Mouse (Mus musculus) 3134 (cell line): ENCODE data around the gene Hint1.
"Not testable (repeated sequence)": the region's sequence is repeated elsewhere in the genome, so short reads cannot be mapped to it uniquely, and the experiment has no call there.

ENCODE experiments used
- DNase-seq: peaks from one replicate; pipeline ENCODE4 v3.0.0-alpha.2; 2011; ENCODE audit warnings: low spot score; ENCODE audit not compliant: insufficient read length; ENCODE audit errors: extremely low read depth

The Hint1 gene

GRCm38 (mm10) chr11:54866119-54867048, at the start of gene Hint1:
Gene Hint1 (plus strand): TSS chr11:54866383.
- DNase-seq, result peak; percentile 96

GRCm38 (mm10) chr11:54817449-54817848, 48.7 kb upstream of the Hint1 start:
- no peak for DNase-seq

GRCm38 (mm10) chr11:54819489-54819888, 46.7 kb upstream of the Hint1 start:
- no peak for DNase-seq

- DNase-seq, result no peak
Observed at GRCm38 (mm10) chr11:54823467-54823866, 42.7 kb upstream of the Hint1 start.

GRCm38 (mm10) chr11:54825774-54826173, 40.4 kb upstream of the Hint1 start:
- no peak for DNase-seq

DNA sequence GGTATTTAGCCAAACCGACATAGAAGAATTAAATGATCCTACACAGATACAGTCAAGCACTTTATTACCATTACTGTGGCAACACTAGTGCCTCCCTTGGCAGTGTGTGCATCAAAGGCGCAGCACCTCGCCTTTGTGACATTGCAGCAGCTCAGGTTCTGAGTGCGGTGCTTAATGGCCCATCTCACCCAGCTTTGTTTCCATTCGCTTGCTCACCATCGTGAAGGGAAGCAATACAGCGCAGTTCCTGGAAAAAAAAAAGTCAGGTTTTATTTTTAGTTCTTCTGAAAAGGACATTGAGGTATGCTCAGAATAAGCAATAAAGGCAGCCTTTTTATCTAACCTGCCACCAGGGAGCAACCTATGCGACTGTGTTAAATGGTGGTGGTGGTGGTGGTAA, 39.4 kb upstream of the Hint1 start:
- no peak for DNase-seq

- no peak for DNase-seq
Observed at GRCm38 (mm10) chr11:54833833-54834232, 32.4 kb upstream of the Hint1 start.

GRCm38 (mm10) chr11:54834596-54834995, 31.6 kb upstream of the Hint1 start:
- no peak for DNase-seq

- DNase-seq, result no peak
Observed at GRCm38 (mm10) chr11:54836106-54836505, 30.1 kb upstream of the Hint1 start.

DNA sequence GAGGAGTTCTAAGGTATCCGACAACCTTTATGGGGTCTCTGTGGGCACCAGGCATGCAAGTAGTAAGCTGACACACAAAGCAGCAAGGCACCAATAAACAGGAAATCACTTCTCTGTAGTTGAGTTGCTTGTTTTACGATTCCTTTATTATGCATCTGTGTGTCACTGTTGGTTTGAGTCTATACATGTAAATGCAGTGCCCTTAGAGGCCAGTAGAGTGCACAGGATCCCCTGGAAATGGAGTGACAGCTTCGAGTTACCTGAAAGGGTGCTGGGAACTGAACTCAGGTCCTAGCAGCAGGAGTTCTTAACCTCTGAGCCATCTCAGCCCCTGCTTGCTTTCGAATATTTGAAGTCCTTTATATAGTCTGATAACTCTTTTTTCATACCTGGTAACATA, 26.5 kb upstream of the Hint1 start:
- DNase-seq, result no peak

DNA sequence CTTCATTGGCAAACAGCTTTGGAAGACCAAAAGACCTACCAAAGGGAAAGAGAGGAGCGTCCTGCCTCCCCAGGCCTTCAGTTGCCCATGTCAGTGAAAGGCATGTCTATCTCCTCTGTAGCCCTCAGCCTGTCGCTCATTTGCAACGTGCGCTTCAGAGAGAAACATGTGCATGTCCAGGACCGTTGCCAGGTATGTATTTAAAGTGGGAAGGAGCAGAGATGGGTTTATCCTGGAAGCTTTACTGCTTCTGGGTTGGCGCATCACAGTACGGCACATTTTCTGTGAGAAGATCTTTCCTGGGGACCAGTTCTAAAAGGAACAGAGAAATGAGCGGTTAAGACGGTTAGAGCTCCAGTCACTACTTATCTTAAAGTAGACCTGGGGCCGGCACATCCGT, 25.3 kb upstream of the Hint1 start:
- DNase-seq, result no peak

DNA sequence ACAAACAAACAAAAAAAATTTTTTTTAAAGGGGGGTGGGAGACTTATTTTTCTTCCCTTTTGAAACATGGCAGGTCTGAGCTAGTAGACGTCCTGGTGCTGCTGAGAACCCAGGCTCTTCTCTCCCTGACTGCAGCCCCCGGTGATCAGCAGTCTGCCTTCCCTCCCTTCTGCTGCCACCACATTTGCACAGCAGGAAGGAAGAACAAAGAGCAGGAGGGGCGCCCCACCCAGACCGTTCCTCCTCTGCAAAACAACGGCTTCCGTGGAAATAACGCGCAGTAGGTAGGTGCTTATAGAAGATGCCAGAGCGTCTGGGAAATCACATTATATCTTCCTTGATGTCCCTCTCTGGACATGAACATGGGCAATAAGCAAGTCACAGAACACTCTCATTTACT, 21.8 kb upstream of the Hint1 start:
- DNase-seq, result no peak

GRCm38 (mm10) chr11:54844959-54845358, 21.2 kb upstream of the Hint1 start:
- no peak for DNase-seq

GRCm38 (mm10) chr11:54845470-54846442, 20.4 kb upstream of the Hint1 start:
- no peak for DNase-seq

DNA sequence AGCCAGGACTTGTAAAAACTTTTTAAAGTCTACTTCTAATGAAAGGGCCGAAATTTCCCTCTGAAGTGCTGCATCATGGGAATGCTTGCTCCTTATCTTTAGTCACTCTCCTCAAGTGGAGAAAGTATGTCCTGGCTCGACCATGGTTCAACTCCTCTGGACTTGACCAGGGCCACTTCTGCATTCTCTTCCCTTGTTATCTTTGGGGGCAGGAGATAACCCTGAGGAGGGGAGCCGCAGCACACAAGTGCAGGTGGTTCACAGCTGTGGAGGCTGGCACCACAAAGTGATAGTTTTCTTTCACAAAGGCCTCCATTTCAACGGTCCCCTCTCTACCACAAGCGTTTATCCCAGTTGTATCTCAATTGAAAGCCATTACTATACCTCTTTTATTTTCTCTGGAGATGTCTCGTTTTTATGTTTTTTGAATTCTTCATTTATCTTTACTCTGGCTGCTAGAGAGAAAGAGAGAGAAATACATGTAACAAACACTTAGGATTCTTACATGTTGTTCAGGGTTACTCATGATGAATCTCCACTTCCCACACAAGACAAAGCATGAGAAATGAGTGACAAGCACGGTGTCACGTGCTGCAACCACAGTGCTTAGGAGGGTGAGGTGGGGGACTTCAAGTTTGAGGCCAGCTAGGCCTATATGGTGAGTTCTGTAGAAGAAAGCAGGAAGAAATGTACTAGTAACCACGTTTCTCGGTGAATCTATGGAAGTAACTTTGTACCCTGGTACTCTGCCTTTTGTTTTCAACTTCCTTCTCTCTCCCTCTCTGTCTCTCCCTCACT, 16.0 kb upstream of the Hint1 start:
- no peak for DNase-seq

- no peak for DNase-seq
Observed at GRCm38 (mm10) chr11:54851656-54852055, 14.5 kb upstream of the Hint1 start.

- not testable (repeated sequence) for DNase-seq
Observed at GRCm38 (mm10) chr11:54858880-54859279, 7.3 kb upstream of the Hint1 start.

GRCm38 (mm10) chr11:54859322-54860165, 6.6 kb upstream of the Hint1 start:
- no peak for DNase-seq

DNA sequence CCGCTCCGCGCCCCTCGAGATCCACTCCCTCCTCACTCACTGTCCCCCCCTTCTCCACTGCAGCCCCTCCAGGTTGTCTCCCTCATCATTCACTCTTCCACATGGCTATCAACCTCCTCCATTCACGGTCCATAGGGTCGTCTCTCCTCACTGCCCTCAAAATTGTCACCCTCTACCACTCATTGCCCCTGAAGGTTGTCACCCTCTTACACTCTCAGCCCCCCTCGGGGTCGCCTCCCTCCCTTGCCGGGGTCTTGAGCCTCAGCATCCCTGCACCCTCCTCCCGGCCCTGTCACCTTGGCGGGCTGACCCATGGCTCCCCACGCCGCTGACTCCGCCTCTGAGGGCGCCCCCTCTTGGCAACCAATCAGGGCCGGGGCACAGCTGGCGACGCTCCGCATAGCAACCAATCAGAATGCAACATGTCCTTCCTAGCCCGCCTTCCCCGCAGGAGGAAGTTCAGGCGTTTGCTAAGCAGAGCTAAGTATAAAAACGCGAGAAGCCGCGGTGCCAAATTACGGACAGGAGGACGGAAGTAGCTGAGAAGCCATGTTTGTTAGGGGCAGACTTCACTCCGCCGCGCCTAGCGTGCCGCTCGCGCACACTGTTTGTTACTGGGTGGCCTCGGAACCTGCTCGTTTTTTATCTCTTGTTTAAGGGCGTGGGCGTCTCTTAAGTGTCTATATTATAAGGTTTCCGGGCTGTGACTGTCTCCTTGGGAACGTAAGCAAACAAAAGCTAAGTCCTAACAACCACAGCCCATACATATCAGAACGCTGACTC, 5.7 kb upstream of the Hint1 start, which contains the start of gene Lyrm7:
Gene Lyrm7 (minus strand): TSS at position 661 of the 783 bp plus-strand sequence.
- peak; percentile 95 for DNase-seq
